Mouse (Mus musculus): ENCODE results near the gene Stat2.
A peak's percentile ranks its signal among the peaks of the same experiment; 100 is the strongest.

The Stat2 gene

GRCm38 (mm10) chr10:128337306-128338181 is 67.2 kb downstream of the Stat2 start, which contains the start of gene Cs:
Cs (plus strand) TSS chr10:128337734.
- peak; percentile 88 to 92 for DNase-seq (ENCODE audit: low read depth in 1 of 2, low spot score in 2 of 2)

GRCm38 (mm10) chr10:128338415-128338814 is 68.1 kb downstream of the Stat2 start:
- no peak for DNase-seq (ENCODE audit: low read depth in 1 of 2, low spot score in 2 of 2)

- DNase-seq (ENCODE audit: low read depth in 1 of 2, low spot score in 2 of 2) = no peak
Measured at GRCm38 (mm10) chr10:128338948-128339347, 68.6 kb downstream of the Stat2 start.

- DNase-seq (ENCODE audit: low read depth in 1 of 2, low spot score in 2 of 2) = no peak
Measured at GRCm38 (mm10) chr10:128340257-128340656, 69.9 kb downstream of the Stat2 start.

All from monocyte, adult 2 months (primary cell).